Mouse (Mus musculus): ENCODE data around the gene Tfam. TPM values are rescaled to one million over a fixed set of nuclear protein-coding genes. Genes with fewer than 3 reads are reported as not detected.
A peak's percentile ranks its signal among the peaks of the same experiment; 100 is the strongest.

Gene Tfam
- 110 and 116 TPM in 2 replicates for polyA plus RNA-seq (2015; fragmentation: Nextera tagmentation; extraction: Ambion mirVana)

DNA sequence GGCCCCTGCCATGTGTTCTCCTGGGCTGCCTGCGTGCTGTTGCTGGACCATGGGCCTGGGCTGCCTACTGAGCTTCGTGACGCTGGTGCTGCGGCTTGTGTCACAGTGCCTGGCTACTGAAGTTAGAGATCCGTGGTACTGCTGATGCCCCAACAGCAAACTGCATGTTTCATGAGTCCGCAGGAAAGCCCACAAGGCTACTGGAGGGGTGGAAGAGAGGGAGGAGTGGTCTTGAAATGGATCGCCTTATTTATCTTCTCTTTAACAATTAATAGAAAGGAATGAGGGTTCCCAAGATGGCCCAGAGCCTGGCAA is at the start of gene Tfam:
TSS of gene Tfam (minus strand) at position 41 of the 315 bp plus-strand sequence.
- no peak for DNase-seq (ENCODE audit: low spot score)

- peak; percentile 74 for DNase-seq (ENCODE audit: low spot score)
Measured at GRCm38 (mm10) chr10:71285126-71285580, 47.1 kb upstream of the Tfam start, which contains the start of gene Ube2d1. TSS of gene Ube2d1 (minus strand) at chr10:71285262.

- peak; percentile 39 for DNase-seq (ENCODE audit: low spot score)
Measured at GRCm38 (mm10) chr10:71284511-71285125, 46.5 kb upstream of the Tfam start.

- DNase-seq (ENCODE audit: low spot score): no peak
Measured at GRCm38 (mm10) chr10:71284131-71284510, 46.0 kb upstream of the Tfam start.

DNA sequence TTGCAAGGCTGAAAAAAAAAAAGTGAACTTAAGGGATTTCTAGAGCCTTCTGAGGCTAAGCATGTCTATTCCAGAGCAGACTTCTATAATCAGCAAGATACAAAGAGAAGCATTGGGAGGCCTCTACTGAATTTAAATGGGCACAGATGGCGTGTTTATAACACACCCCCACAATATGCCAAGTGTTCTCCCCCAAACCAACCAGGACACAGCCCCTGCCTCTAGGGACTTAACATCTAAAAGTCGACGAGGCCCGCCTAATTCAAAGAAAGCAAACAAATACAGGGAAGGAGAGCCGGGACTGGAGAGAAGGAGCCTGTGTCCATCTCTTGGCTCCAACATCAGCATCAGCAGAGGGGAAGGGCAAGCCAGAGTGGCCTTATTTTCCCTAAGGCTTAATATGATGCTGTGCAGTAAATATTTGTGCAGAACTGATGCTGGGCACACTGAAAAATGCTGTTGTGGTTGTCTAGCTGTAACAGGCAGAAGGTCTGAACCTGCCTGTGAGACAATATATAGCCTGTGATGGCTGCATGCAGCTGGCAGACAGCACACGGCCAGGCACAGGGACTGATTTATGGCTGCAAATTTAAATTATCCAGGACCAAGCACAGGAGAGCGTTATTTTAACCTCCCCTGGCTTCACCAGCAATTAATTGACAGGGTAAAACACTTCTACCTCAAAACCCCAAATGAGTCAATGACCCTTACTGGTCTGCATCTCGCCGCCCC is 35.1 kb upstream of the Tfam start:
- no peak for DNase-seq (ENCODE audit: low spot score)

GRCm38 (mm10) chr10:71267973-71268372 is 29.9 kb upstream of the Tfam start:
- DNase-seq (ENCODE audit: low spot score): no peak

DNA sequence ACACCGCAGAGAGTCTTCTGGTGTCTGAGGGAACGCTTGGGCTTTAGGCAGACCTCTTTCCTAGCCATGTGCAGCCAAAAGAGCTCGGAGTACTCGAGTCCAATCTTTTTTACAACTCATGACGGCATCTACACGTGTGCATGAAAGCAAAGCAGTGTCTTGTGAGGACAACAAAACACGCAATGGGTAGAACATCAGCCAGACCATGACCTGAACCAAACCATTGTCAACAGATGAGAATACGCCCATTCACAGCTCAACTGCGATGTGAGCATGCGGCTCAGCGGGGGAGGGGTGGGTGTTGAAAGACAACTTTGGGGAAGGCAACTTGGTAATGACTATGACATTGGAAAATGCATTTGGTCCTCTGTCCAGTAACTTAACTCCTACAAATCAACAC is 29.4 kb upstream of the Tfam start:
- DNase-seq (ENCODE audit: low spot score): no peak

GRCm38 (mm10) chr10:71265067-71265466 is 27.0 kb upstream of the Tfam start:
- DNase-seq (ENCODE audit: low spot score): no peak

- DNase-seq (ENCODE audit: low spot score): no peak
Measured at GRCm38 (mm10) chr10:71261637-71262036, 23.6 kb upstream of the Tfam start.

DNA sequence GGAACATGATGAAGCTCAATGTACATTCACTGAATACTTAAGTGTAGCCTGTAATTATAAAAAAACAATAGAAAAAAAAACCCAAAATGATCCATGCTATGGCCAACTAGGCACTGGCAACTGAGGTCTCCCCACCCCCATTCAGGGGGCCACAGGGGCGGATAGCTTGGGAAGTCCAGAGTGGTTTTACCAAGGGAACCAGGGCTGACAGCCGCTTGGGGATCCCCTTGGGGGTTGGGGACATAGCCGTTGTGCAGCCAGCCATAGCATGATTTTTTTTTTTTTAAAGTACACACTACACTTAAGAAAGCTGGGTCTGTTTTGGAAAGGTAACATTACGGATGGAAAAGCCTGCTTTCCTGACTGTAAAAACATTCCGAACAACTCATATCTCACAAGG is 20.9 kb upstream of the Tfam start:
- DNase-seq (ENCODE audit: low spot score): no peak

DNA sequence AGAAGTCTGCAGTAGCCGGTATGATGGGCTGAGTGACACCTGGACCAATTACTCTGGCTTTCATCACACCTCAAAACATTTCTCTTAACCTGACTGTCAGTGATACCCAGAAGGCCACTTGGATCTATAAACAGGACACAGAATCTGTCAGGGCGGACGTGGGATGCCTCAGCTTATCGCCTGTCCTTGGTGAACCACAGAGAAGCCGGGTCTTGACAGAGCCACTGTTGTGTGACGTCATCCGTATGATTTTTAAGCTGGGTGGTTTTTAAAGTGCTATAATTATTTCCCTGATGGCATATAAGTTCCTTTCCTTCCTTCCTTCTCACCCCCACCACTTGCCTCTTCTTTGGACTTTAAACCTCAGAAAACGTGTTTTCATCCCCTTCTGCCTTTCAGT is 20.4 kb upstream of the Tfam start:
- no peak for DNase-seq (ENCODE audit: low spot score)

GRCm38 (mm10) chr10:71253147-71253546 is 15.1 kb upstream of the Tfam start:
- no peak for DNase-seq (ENCODE audit: low spot score)

GRCm38 (mm10) chr10:71252421-71252820 is 14.3 kb upstream of the Tfam start:
- DNase-seq (ENCODE audit: low spot score): no peak

DNA sequence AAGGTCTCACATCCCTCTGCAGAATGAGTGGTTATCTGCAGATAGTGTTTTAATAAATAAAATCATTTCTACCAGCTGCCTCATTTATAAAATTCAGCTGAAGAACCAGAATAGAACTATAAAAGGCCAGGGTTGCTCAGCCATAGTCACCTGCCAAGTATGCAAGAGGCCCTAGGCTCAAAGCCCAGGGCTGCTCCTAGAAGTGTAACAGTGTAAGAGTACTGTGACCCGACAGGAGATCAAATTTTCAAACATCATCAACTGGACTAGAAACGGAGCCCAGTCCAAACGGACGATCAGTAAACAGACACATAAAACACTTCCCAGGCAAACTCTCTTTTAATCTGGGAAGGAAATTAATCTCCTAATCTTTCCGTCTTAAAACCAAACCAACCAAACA is 13.8 kb upstream of the Tfam start:
- no peak for DNase-seq (ENCODE audit: low spot score)

DNA sequence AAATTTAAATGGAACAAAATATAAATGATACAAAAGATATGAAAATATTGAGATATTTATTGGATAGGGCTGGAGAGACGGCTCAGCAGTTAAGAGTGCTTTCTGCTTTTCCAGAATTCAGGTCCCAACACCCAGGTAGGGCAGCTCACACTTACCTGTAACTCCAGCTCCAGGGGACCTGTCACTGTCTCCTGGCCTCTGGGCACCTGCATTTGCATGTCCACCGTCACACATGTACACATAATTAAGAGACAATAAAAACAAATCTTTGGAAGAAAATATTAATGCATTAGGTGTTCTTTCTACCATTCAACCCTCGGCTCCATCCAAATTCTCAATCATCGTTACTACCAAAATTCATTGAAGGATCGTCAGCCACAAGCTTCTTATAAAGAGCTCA is 13.2 kb upstream of the Tfam start:
- no peak for DNase-seq (ENCODE audit: low spot score)

GRCm38 (mm10) chr10:71250472-71250871 is 12.4 kb upstream of the Tfam start:
- DNase-seq (ENCODE audit: low spot score): no peak

- DNase-seq (ENCODE audit: low spot score): no peak
Measured at GRCm38 (mm10) chr10:71249086-71249880, 11.2 kb upstream of the Tfam start.

DNA sequence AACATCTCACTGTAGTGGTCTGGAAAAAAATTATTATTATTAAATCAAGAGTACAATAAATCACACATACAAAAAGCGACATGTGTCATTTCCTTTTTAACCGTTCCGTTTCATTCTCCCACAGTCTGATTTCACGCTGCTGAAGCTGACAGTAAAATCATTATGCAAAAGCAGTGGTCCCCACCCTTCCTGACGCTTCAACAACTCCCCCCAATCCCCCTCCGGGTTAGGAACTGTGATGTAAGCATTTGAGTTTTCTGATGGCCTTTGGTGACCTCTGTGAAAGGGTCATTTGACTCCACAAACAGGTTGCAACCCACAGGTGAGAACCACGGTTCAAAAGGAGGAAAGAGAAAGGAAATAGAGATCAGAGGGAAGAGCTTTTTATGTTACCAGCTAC is 8.9 kb upstream of the Tfam start:
- no peak for DNase-seq (ENCODE audit: low spot score)

- peak; percentile 74 for DNase-seq (ENCODE audit: low spot score)
Measured at GRCm38 (mm10) chr10:71239479-71240120, 1.5 kb upstream of the Tfam start.

GRCm38 (mm10) chr10:71237516-71238239 is 402 bp downstream of the Tfam start:
- DNase-seq (ENCODE audit: low spot score): peak; percentile 96

DNA sequence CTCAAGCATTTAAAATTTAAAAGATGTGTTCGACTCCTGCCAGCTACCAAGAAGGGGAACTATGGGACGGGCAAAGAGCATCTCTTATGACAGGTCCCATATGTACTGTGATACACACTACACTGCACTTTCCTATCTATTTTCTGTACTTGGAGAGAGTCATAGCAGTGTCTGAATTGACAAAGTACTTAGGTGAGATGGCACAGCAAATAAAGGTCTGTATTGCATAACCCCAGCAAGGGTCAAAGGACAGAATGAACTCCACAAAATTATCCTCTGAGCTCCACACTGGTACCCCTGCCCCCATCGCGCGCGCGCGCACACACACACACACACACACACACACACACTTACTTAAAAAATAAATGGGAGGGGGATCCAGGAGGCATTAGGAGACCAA is 4.0 kb downstream of the Tfam start:
- DNase-seq (ENCODE audit: low spot score): no peak
